Mouse (Mus musculus): ENCODE data around the gene Saysd1. TPM values are rescaled to one million over a fixed set of nuclear protein-coding genes. Genes with fewer than 3 reads are reported as not detected.
"Not testable (repeated sequence)": the region's sequence is repeated elsewhere in the genome, so short reads cannot be mapped to it uniquely, and the experiment has no call there.

Saysd1 gene
- polyA plus RNA-seq, 1 experiment from 2014 or later = 10.8 TPM

DNA sequence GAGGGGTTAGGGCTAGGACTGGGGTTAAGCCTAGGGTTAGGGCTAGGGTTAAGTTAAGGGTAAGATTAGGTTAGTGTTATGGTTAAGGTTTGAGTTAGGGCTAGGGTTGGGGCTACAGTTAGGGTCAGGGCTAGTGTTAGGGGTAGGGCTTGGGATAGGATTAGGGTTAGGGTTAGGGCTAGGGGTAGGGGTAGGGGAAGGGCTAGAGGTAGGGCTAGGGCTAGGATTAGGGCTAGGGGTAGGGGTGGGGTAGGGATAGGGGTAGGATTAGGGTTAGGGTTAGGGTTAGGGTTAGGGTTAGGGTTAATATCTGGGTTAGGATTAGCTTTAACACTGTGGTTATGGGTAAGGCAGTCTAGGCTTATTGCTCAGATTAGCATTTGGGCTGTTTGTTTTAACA is 73.6 kb downstream of the Saysd1 start:
- no peak overlapping the region for H3K9ac ChIP-seq
- no peak for ATAC-seq (ENCODE audit: low FRiP score)

GRCm38 (mm10) chr14:20048481-20048835 is 89.9 kb downstream of the Saysd1 start:
- H3K36me3 ChIP-seq = no peaks in the 10 kb centered on the region
- peaks cover 13% of the 10 kb centered on the region for H3K4me1 ChIP-seq
- peak overlapping the region; percentile 71; the same call in 1 of the 2 replicates for H3K27ac ChIP-seq
- WGBS = 16% methylated on average over 2 of the region's 2 CpGs
- no peaks in the 10 kb centered on the region for H3K9me3 ChIP-seq (replicated peaks)
- H3K4me3 ChIP-seq = no peak overlapping the region
- H3K4me2 ChIP-seq (replicated peaks) = no peak overlapping the region
- no peaks in the 10 kb centered on the region for H3K27me3 ChIP-seq
- no peak overlapping the region for H3K9ac ChIP-seq
- peak; percentile 80 for ATAC-seq (ENCODE audit: low FRiP score)

More for the DNA sequence above, 73.6 kb downstream of the Saysd1 start:
- H3K27ac ChIP-seq = no peak overlapping the region
- H3K9me3 ChIP-seq (replicated peaks) = no peaks in the 10 kb centered on the region
- no peaks in the 10 kb centered on the region for H3K36me3 ChIP-seq
- H3K4me1 ChIP-seq = peaks cover 3% of the 10 kb centered on the region; the same call in 1 of the 2 replicates
- H3K4me3 ChIP-seq = no peak overlapping the region
- H3K4me2 ChIP-seq (replicated peaks) = no peak overlapping the region
- H3K27me3 ChIP-seq = no peaks in the 10 kb centered on the region

DNA sequence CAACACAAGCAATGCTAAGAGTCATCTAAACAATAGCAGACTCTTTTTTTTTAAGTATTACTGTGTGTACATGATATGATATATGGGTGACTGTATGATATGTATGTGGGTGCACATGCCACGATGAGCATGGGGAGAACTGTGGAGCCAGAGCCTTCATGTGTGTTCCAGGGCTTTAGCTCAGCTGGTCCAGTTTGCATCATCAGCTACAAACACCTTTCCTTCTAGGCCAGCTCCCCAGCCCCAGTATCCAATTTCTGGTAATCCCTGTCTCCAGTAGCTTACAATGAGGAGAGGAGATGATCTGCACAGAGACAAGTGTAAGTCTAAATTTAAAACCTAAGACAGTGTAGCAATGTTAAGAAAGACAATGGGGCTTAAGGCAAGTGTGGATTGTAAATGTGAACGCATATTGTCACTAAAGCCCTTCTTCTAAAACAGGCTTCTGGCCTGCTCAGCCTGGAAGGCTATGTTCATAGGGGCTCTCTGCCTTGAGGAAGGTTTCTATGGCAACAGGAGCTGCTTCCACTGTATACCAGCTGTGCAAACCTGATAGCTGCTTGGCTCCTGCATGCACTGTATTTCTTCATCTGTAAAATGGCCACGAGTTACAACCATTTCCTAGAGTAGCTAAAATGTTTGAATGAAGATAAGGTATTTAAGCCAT is 90.4 kb downstream of the Saysd1 start:
- ATAC-seq (ENCODE audit: low FRiP score) = peak; percentile 94; the same call in 1 of the 2 replicates
- 51% methylated on average over 3 of the region's 3 CpGs for WGBS
- H3K27ac ChIP-seq = peak overlapping the region; percentile 71

GRCm38 (mm10) chr14:20047291-20047690 is 91.0 kb downstream of the Saysd1 start:
- 50% methylated on average over 2 of the region's 2 CpGs for WGBS
- H3K27me3 ChIP-seq = no peaks in the 10 kb centered on the region
- H3K4me3 ChIP-seq = no peak overlapping the region
- ATAC-seq (ENCODE audit: low FRiP score) = no peak
- no peaks in the 10 kb centered on the region for H3K36me3 ChIP-seq
- H3K4me1 ChIP-seq = peaks cover 13% of the 10 kb centered on the region
- no peak overlapping the region for H3K4me2 ChIP-seq (replicated peaks)
- H3K9me3 ChIP-seq (replicated peaks) = no peaks in the 10 kb centered on the region
- H3K27ac ChIP-seq = no peak overlapping the region
- H3K9ac ChIP-seq = no peak overlapping the region

More for the DNA sequence above, 90.4 kb downstream of the Saysd1 start:
- Histone ChIP-seq H3K4me3 (no peak overlapping the region), H3K9ac (no peak overlapping the region), H3K4me2 (replicated peaks) (no peak overlapping the region), H3K4me1 (peaks cover 13% of the 10 kb centered on the region), H3K36me3 (no peaks in the 10 kb centered on the region), H3K9me3 (replicated peaks) (no peaks in the 10 kb centered on the region), H3K27me3 (no peaks in the 10 kb centered on the region)

GRCm38 (mm10) chr14:20044036-20044435 is 94.3 kb downstream of the Saysd1 start:
- no peak overlapping the region for H3K9ac ChIP-seq
- no peak overlapping the region for H3K4me2 ChIP-seq (replicated peaks)
- no peak overlapping the region for H3K4me3 ChIP-seq
- H3K27me3 ChIP-seq = no peaks in the 10 kb centered on the region
- no peak overlapping the region for H3K27ac ChIP-seq
- ATAC-seq (ENCODE audit: low FRiP score) = no peak
- no peaks in the 10 kb centered on the region for H3K9me3 ChIP-seq (replicated peaks)
- H3K4me1 ChIP-seq = peaks cover 13% of the 10 kb centered on the region
- no peaks in the 10 kb centered on the region for H3K36me3 ChIP-seq
- WGBS = 96% methylated on average over 1 of the region's 1 CpGs

DNA sequence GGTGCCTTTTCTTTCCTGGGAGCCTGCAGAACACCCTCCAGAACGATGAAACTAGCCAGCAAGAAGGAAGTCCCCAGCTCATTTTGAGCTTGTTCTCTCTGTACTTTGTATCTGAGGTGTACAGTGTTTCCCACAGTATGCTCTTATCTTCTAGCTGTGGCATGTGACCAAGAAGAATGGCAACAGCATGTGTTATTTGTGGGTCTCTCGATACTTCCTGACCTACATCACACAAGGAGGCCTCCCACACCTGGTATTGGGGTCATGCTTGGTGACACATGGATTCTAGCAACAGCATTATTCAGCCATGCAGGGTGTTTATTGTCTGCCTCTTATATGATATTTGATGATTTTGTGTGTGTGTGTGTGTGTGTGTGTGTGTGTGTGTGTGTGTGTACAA is 96.5 kb downstream of the Saysd1 start:
- no peaks in the 10 kb centered on the region for H3K36me3 ChIP-seq
- H3K4me3 ChIP-seq = no peak overlapping the region
- no peak overlapping the region for H3K9ac ChIP-seq
- H3K27ac ChIP-seq = no peak overlapping the region
- no peaks in the 10 kb centered on the region for H3K4me1 ChIP-seq
- no peak for ATAC-seq (ENCODE audit: low FRiP score)
- 73% methylated on average over 2 of the region's 2 CpGs for WGBS
- H3K9me3 ChIP-seq (replicated peaks) = no peaks in the 10 kb centered on the region
- H3K27me3 ChIP-seq = no peaks in the 10 kb centered on the region
- no peak overlapping the region for H3K4me2 ChIP-seq (replicated peaks)

DNA sequence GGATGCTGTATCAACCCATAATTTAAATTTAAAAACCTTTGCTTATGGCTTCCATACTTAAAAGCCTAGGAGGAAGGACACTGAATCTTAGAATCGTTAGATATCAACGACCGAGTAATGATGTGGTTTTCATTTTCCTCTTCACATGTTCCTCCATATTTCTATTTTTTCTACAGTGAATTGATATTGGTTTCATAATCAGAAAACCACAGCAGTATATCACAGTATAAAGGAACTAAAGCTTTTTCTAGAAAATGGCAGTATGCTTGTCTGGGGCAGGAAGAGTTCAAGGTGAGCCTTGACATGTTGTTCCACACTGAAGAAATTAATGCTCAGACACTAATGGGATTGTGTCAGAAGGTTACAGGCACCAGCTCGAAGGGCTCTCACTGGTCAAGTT is 97.4 kb downstream of the Saysd1 start:
- Histone ChIP-seq H3K4me2 (replicated peaks) (no peak overlapping the region), H3K4me3 (no peak overlapping the region), H3K36me3 (no peaks in the 10 kb centered on the region), H3K27ac (no peak overlapping the region), H3K9me3 (replicated peaks) (no peaks in the 10 kb centered on the region), H3K9ac (no peak overlapping the region), H3K4me1 (no peaks in the 10 kb centered on the region), H3K27me3 (no peaks in the 10 kb centered on the region)
- 92% methylated on average over 4 of the region's 4 CpGs for WGBS
- no peak for ATAC-seq (ENCODE audit: low FRiP score)

- Histone ChIP-seq H3K9ac (no peak overlapping the region), H3K27ac (no peak overlapping the region), H3K36me3 (no peaks in the 10 kb centered on the region), H3K4me2 (replicated peaks) (no peak overlapping the region), H3K4me3 (no peak overlapping the region), H3K4me1 (no peaks in the 10 kb centered on the region), H3K27me3 (no peaks in the 10 kb centered on the region), H3K9me3 (replicated peaks) (no peaks in the 10 kb centered on the region)
- no peak for ATAC-seq (ENCODE audit: low FRiP score)
- 91% methylated on average over 2 of the region's 2 CpGs for WGBS
Observed at GRCm38 (mm10) chr14:20039795-20040194, 98.5 kb downstream of the Saysd1 start.

- H3K4me3 ChIP-seq = no peak overlapping the region
- 70% methylated on average over 1 of the region's 3 CpGs for WGBS
Observed at GRCm38 (mm10) chr14:20032738-20033116, 105.6 kb downstream of the Saysd1 start.

DNA sequence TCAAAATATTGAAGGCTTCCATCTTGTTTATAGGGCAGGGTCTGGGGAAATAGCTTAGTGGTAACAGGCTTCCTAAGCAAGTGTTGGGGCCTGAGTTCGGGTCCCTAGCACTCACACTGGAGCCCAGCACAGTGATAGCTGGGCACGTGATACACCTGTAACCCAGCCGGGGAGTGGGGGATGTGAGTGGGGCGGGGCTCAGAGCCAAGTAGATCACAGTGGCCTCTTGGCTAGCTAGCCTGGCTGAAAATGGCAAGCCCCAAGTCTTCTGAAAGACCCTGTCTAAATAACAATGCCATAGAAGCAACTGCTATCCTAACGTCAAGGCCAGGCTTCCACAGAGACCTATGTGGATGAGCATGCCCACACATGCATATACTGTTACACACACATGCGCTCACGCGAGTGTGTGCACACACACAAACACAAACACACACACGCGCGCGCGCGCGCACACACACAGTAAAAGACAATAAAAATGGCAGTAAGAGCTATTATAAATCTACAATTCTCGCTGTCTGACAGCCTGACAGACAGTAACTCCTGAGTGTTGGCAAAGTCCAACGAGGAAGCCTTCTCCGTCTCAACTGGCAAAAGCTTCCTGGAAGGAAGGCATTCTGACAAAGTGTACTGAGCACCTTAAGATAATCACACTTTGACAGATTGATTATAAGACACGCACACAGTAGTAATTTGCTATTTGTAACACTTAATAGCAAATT is 106.2 kb downstream of the Saysd1 start:
- no peaks in the 10 kb centered on the region for H3K9me3 ChIP-seq (replicated peaks)
- H3K9ac ChIP-seq = no peak overlapping the region
- H3K27me3 ChIP-seq = no peaks in the 10 kb centered on the region
- no peak for ATAC-seq (ENCODE audit: low FRiP score)
- 79% methylated on average over 19 of the region's 19 CpGs for WGBS
- H3K4me2 ChIP-seq (replicated peaks) = no peak overlapping the region
- H3K27ac ChIP-seq = no peak overlapping the region
- H3K4me3 ChIP-seq = no peak overlapping the region
- H3K36me3 ChIP-seq = no peaks in the 10 kb centered on the region
- no peaks in the 10 kb centered on the region for H3K4me1 ChIP-seq

More at GRCm38 (mm10) chr14:20032738-20033116, 105.6 kb downstream of the Saysd1 start:
- no peak for ATAC-seq (ENCODE audit: low FRiP score)
- no peak overlapping the region for H3K4me2 ChIP-seq (replicated peaks)
- no peaks in the 10 kb centered on the region for H3K27me3 ChIP-seq
- no peak overlapping the region for H3K27ac ChIP-seq
- no peaks in the 10 kb centered on the region for H3K36me3 ChIP-seq
- H3K9me3 ChIP-seq (replicated peaks) = no peaks in the 10 kb centered on the region
- H3K9ac ChIP-seq = no peak overlapping the region
- no peaks in the 10 kb centered on the region for H3K4me1 ChIP-seq

GRCm38 (mm10) chr14:20029606-20030005 is 108.7 kb downstream of the Saysd1 start:
- no peaks in the 10 kb centered on the region for H3K4me1 ChIP-seq
- WGBS = 24% methylated on average over 3 of the region's 3 CpGs
- no peak overlapping the region for H3K9ac ChIP-seq
- no peak overlapping the region for H3K27ac ChIP-seq
- H3K9me3 ChIP-seq (replicated peaks) = no peaks in the 10 kb centered on the region
- no peak overlapping the region for H3K4me3 ChIP-seq
- H3K27me3 ChIP-seq = no peaks in the 10 kb centered on the region
- H3K36me3 ChIP-seq = no peaks in the 10 kb centered on the region
- ATAC-seq (ENCODE audit: low FRiP score) = no peak
- no peak overlapping the region for H3K4me2 ChIP-seq (replicated peaks)

DNA sequence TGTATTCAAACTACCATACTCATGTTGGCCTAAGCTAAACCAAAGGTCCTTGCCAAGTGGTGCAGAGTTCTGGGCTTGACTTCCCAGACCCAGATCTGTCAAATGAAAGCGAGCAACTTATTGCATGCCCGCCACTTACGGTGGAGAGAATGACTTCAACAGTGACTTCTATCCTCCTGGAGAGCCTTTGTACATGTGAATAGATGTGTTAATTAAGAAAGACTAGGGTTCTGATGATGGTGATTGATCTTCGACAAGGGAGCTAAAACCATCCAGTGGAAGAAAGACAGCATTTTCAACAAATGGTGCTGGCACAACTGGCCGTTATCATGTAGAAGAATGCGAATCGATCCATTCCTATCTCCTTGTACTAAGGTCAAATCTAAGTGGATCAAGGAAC is 110.9 kb downstream of the Saysd1 start:
- not testable (repeated sequence) for ATAC-seq (ENCODE audit: low FRiP score)
- 75% methylated on average over 7 of the region's 7 CpGs for WGBS

More for the DNA sequence above, 110.9 kb downstream of the Saysd1 start:
- H3K36me3 ChIP-seq; H3K27ac ChIP-seq; H3K4me1 ChIP-seq; H3K27me3 ChIP-seq; H3K9ac ChIP-seq; H3K9me3 ChIP-seq (replicated peaks); H3K4me3 ChIP-seq; H3K4me2 ChIP-seq (replicated peaks): not testable (repeated sequence)
